Mouse (Mus musculus) heart, adult 2 months (tissue): ENCODE measurements around the gene Rnf34. TPM values are rescaled to one million over a fixed set of nuclear protein-coding genes. Genes with fewer than 3 reads are reported as not detected.

Source experiments
- DNase-seq, 2 experiments: peaks; one replicate each; pipeline ENCODE4 v3.0.0; 2021
- H3K27ac ChIP-seq: fragments of 200-600 bp; 2 replicates; pipeline ENCODE4 v1.8.1; 2022
- H3K27me3 ChIP-seq: fragments of 200-500 bp; 2 replicates; pipeline ENCODE4 v1.6.1; 2012; ENCODE audit warnings: mild to moderate bottlenecking, low read length, inconsistent platforms, mixed read lengths; ENCODE audit not compliant: control insufficient read depth, insufficient read depth
- H3K36me3 ChIP-seq: fragments of 200-500 bp; 2 replicates; pipeline ENCODE4 v1.6.1; 2012; ENCODE audit warnings: low read length, inconsistent platforms; ENCODE audit not compliant: control insufficient read depth, insufficient read depth
- H3K4me1 ChIP-seq: fragments of 200-500 bp; 2 replicates; pipeline ENCODE4 v1.6.1; 2011; ENCODE audit warnings: low read length; ENCODE audit not compliant: control insufficient read depth, insufficient read depth
- H3K4me3 ChIP-seq: fragments of 200-600 bp; 2 replicates; pipeline ENCODE4 v1.8.1; 2022
- H3K79me2 ChIP-seq: fragments of 200-500 bp; replicated peaks from 2 replicates; pipeline ENCODE4 v1.6.1; 2012; ENCODE audit warnings: mild to moderate bottlenecking, inconsistent platforms, low read length, moderate library complexity, mixed read lengths; ENCODE audit not compliant: control insufficient read depth, insufficient read depth
- H3K9ac ChIP-seq: fragments of 200-500 bp; 2 replicates; pipeline ENCODE4 v1.6.1; 2012; ENCODE audit warnings: low read depth, mild to moderate bottlenecking, control low read depth, inconsistent platforms, low read length, mixed read lengths
- CTCF ChIP-seq: fragments of 200-600 bp; IDR thresholded peaks from 2 replicates; pipeline ENCODE4 v1.8.1; 2022; ENCODE audit warnings: antibody characterized with exemption, mild to moderate bottlenecking, moderate library complexity
- EP300 ChIP-seq: fragments of 200-500 bp; IDR thresholded peaks from 2 replicates; pipeline ENCODE4 v1.6.1; 2011; ENCODE audit warnings: low read depth, low read length, control low read depth; ENCODE audit not compliant: insufficient read depth
- POLR2A ChIP-seq: fragments of 200-500 bp; IDR thresholded peaks from 2 replicates; pipeline ENCODE4 v1.6.1; 2011; ENCODE audit warnings: mild to moderate bottlenecking, low read depth, low read length, control low read depth; ENCODE audit not compliant: insufficient read depth
- WGBS: fragments of 180-500 bp; shearing (Covaris S2); methylation state at CpG from one replicate; pipeline ENCODE4 v1.1.7; 2018; 5-methylcytosine and 5-hydroxymethylcytosine counted together
- intact Hi-C: fragments of 180-260 bp; cut with DNase I; formaldehyde crosslinking; loops from one replicate; pipeline ENCODE4 v1.15.1; 2025
- polyA plus RNA-seq: library from polyadenylated mRNA; depleted of rRNA; stranded (reverse); fragments of >200 nt; gene quantifications from 2 replicates; pipeline ENCODE4 v1.2.3, GENCODE M21; 2012
- total RNA-seq, 2 experiments: library from RNA; stranded (reverse); gene quantifications; 2 replicates each; pipeline ENCODE4 v1.2.3; 2021

The Rnf34 gene
- total and polyA plus RNA-seq, 3 experiments = 10.5 to 33.3 (median 26.1) TPM

DNA sequence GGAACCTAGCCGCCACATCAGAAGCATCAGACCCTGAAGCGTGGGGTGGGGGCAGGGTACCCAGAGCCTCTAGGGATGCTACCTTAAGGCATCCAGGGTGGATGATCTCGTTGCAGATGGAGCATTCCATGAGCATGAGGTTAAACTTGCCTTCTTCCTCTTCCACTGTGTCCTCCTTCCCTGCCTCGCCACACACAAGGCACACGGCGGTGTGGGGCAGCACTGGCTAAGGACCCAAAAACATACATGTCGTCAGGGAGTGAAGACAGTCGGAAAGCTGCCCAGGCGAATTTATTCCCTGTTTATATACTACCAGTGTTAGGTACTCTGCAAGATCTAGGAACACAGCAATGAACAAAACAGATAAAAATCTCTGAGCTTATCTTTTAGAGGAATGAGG lies 33.4 kb downstream of the Rnf34 start:
- Histone ChIP-seq H3K9ac (no peak overlapping the region), H3K27ac (no peak overlapping the region), H3K79me2 (peaks cover under 1% of the 10 kb centered on the region), H3K27me3 (no peaks in the 10 kb centered on the region), H3K4me1 (peaks cover 1% of the 10 kb centered on the region; the same call in 1 of the 2 replicates), H3K4me3 (no peak overlapping the region), H3K36me3 (no peaks in the 10 kb centered on the region)
- 78% methylated on average over 9 of the region's 9 CpGs for WGBS
- TF ChIP-seq POLR2A (no peak), CTCF (no peak), EP300 (no peak)
- no peak for DNase-seq
- intact Hi-C loops = no loop called here

DNA sequence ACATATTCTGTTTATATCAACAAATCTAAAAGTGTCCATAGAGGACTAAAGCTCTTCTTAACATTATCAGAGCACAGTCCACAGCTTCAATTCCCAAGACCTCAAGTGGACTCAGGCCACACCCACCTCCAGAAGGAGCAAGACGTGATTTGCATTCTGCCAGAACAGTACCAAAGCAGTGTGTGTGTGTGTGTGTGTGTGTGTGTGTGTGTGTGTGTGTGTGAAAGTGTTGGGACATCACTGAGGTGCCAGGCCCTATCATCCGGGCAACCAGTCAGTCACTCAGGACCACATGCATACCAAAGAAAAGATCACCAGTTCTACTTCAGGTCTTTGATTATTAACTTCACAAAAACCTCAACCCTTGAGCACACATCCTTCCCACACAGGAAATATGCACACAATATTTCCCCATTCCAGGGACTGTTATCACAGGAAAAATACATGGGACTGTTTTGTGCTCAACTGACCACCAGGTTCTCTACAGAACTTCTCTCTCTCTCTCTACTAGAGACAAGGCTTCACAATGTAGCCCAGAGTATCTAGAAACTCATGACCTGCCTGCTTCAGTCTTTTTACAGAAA lies 33.9 kb downstream of the Rnf34 start:
- Histone ChIP-seq H3K4me3 (no peak overlapping the region), H3K9ac (no peak overlapping the region), H3K4me1 (peaks cover 1% of the 10 kb centered on the region; the same call in 1 of the 2 replicates), H3K79me2 (peaks cover 5% of the 10 kb centered on the region), H3K27ac (no peak overlapping the region), H3K36me3 (no peaks in the 10 kb centered on the region), H3K27me3 (no peaks in the 10 kb centered on the region)
- intact Hi-C loops = no loop called here
- DNase-seq = no peak
- WGBS = 28% methylated on average over 2 of the region's 2 CpGs
- TF ChIP-seq EP300 (no peak), CTCF (no peak), POLR2A (no peak)

DNA sequence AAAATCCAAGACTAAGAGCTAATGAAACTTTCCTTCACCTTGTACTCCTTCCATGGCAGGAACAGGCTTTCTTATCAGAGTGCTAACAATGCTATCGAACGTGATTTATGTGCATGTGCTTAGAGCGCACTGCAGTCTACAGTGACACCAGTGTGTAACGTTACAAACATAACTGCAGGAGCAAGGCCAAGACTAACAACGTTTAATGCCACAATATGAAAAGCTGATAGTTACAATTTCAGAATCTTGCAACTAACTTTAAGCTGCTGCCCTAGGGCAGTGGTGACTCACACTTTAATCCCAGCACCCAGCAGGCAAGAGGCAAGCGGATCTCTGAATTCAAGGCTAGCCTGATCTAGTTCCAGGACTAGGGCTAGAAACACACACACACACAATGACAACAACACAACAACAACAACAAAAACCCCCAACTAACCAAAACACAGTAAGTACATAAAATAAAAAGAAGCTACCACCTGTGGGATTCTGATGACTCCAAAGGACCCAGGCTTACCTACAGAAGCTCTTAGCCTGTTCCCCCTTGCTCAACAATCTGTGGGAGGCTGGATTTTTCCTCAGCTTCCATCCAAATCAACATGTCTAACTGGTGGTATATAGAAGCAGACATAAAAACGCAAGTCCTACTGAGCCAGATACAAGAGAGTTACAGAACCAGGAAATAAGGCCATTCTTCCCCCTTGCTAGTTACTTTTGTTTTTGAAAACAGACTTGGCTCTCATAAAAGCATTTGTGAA lies 34.9 kb downstream of the Rnf34 start:
- Histone ChIP-seq H3K36me3 (no peaks in the 10 kb centered on the region), H3K9ac (no peak overlapping the region), H3K79me2 (peaks cover 6% of the 10 kb centered on the region), H3K4me3 (no peak overlapping the region), H3K4me1 (peaks cover 1% of the 10 kb centered on the region; the same call in 1 of the 2 replicates), H3K27ac (no peak overlapping the region), H3K27me3 (no peaks in the 10 kb centered on the region)
- no peak for DNase-seq
- intact Hi-C loops = no loop called here
- TF ChIP-seq POLR2A = no peak
- TF ChIP-seq EP300 = no peak
- TF ChIP-seq CTCF = no peak
- WGBS = 55% methylated on average over 7 of the region's 7 CpGs

DNA sequence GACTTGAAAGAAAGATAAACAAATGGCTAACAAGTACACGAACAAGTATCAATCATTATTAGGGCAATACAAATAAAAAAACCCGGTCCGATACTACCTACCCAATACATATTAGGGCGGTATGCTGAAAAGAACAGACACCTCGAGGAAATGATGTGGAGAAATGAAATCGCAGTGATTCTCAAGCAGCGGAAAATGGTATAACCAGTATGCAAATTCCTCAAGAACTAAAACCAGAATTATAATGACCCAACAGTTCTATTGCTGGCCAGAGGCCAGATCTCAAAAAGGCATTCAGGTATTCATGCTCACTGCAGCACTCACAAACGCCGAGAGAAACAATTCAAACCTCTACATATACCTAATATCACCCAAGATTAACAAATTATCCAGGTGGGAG lies 37.2 kb downstream of the Rnf34 start:
- Histone ChIP-seq H3K27me3 (no peaks in the 10 kb centered on the region), H3K27ac (no peak overlapping the region)

DNA sequence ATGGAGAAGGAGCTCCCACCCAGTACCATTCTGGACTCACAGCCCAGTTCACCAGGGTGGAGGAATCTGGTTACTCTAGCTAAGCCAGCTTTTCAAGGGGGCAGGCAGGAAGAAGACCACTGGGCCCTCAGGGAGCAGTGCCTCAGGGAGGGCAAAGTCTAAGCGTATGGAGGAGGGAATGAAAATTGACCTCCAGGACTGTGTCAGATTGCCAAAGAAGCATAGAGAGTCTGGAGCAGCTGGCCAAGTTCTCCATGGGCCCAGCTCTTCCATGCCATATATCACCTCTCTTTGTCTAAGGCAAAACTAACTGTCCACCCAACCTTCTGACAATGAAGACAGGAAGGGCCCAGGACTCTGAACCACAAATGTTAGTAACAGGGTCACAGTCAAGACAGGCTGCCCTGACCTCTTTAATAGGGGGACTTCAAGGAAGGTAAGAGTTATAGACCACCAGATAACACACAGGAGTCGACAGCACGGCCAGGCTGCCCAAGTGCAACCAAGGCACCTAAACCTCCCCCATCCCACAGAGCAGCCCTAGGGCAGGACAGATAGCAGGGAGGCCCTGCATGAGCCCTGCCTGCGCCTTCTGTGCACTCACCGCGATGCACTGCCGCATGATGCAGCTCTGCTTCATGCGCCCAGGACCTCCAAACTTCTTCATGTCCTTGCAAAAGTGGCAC lies 38.2 kb downstream of the Rnf34 start:
- 85% methylated on average over 8 of the region's 8 CpGs for WGBS
- intact Hi-C loops = no loop called here
- Histone ChIP-seq H3K4me3 (no peak overlapping the region), H3K4me1 (peaks cover 1% of the 10 kb centered on the region; the same call in 1 of the 2 replicates), H3K79me2 (peaks cover 9% of the 10 kb centered on the region), H3K36me3 (no peaks in the 10 kb centered on the region), H3K27me3 (no peaks in the 10 kb centered on the region), H3K9ac (no peak overlapping the region), H3K27ac (no peak overlapping the region)
- no peak for DNase-seq
- TF ChIP-seq EP300 = no peak
- TF ChIP-seq POLR2A = no peak
- TF ChIP-seq CTCF = no peak

More for the DNA sequence above, 37.2 kb downstream of the Rnf34 start:
- WGBS = 89% methylated on average over 9 of the region's 9 CpGs
- Histone ChIP-seq H3K79me2 (peaks cover 9% of the 10 kb centered on the region), H3K4me3 (no peak overlapping the region), H3K36me3 (no peaks in the 10 kb centered on the region), H3K9ac (no peak overlapping the region), H3K4me1 (peaks cover 1% of the 10 kb centered on the region; the same call in 1 of the 2 replicates)
- intact Hi-C loops = no loop called here
- no peak for TF ChIP-seq POLR2A
- DNase-seq = no peak

DNA sequence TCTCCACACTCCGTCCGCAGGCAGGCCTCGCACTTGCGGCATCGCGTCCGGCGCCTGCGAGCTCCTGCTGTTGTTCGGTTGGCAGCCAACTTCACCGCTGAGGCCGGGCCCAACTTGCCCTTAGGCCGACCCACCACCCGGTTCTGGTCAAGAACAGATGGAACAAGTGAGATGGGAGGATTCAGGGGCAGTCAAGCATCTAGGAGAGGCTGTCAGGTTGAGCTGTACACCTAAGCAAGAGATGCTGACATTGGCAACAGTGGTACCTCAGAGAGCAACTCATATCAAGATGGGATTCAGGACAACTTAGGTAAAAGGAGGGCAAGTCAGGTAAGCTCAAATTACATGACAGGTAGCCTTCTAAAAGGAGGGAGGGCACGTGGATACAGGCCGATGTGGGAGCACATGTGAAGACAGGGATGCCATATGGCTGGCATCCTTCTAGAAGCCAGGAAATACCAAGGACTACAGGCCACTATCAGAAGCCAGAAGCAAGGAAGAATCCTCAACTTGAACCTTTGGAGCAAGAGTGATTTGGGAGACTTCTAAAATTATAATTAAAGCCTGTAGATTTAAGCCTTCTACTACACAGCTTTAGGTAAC lies 38.9 kb downstream of the Rnf34 start:
- peaks cover 9% of the 10 kb centered on the region for H3K79me2 ChIP-seq
- H3K27me3 ChIP-seq = no peaks in the 10 kb centered on the region
- H3K9ac ChIP-seq = no peak overlapping the region
- no peak overlapping the region for H3K27ac ChIP-seq
- no peak for TF ChIP-seq POLR2A
- TF ChIP-seq EP300 = no peak
- no peak for TF ChIP-seq CTCF
- H3K4me3 ChIP-seq = no peak overlapping the region
- DNase-seq = no peak
- WGBS = 92% methylated on average over 16 of the region's 16 CpGs
- intact Hi-C loops = no loop called here
- H3K36me3 ChIP-seq = no peaks in the 10 kb centered on the region
- H3K4me1 ChIP-seq = peaks cover 1% of the 10 kb centered on the region; the same call in 1 of the 2 replicates
